Mouse (Mus musculus): Measurements from ENCODE around the gene Egfr. TPM values are rescaled to one million over a fixed set of nuclear protein-coding genes. Genes with fewer than 3 reads are reported as not detected.

Gene Egfr
- total RNA-seq, 2 experiments from 2014 or later: 7.6 to 7.7 TPM

DNA sequence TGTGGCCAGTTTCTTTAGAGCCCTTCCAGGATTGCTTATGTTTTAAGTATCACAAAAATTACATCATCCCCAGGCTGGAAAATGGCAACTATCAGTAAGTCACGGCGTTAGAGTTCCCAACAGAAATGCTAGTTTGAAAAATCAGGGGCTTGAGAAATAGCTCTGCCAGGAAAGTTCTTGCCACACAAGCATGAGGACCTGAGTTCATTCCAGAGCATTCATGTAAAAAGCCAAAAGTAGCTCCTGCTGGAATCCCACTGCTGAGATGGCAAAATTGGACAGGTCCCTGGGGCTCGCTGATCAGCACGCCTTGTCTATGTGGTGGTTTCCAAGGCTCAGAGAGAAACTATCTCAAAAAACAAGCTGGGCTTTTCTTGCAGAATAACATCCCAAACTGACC, 19.0 kb downstream of the Egfr start:
- intact Hi-C loops (cut with DNase I): no loop called here
- no peak for DNase-seq (ENCODE audit: low spot score)

- no peak for DNase-seq (ENCODE audit: low spot score)
- intact Hi-C loops (cut with DNase I): no loop called here
These were observed 20.7 kb downstream of the Egfr start for GRCm38 (mm10) chr11:16772717-16773116.

DNA sequence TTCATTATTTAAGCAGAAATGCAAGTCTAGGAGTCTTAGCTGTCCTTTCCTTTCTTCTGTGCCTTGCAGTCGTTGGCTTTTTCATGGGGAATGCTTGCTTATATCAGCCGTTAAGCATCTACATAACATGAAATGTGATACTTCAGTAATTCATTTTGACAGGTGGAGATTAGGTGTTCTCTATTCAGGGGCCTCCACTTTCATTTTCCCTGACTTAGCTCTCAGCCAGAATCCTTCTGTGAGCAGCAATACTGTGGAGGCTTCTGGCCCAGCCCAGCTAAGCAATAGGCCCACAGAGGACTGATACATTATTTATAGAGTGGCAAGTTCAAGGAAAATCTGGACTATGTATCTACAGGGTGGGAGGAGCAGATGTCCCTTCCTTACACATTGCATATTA, 25.0 kb downstream of the Egfr start:
- DNase-seq (ENCODE audit: low spot score): no peak
- intact Hi-C loops (cut with DNase I): no loop called here

DNA sequence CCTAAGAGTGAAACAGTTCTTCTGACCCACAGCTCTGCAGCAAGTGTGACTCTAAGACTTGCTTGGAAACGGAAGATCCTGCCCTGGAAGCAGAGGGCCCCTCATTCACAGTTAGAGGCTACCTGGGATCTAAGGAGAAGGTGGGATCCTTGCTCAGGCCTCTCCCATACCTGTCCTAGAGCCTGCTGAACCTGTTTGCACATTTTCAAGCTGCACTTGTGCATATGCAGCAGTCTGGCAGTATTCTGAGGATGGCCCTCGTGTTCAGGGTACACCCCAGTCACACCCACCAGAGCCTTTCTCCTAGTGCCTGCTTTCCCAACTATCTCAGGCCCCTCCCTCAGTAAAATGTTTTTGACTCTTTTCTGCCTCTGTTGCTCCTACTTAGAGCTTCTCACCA, 29.6 kb downstream of the Egfr start:
- no peak for DNase-seq (ENCODE audit: low spot score)
- intact Hi-C loops (cut with DNase I): loop anchor here (10.0 kb wide), 1 partner anchor 257 kb away; no protein-coding TSS in a partner anchor

GRCm38 (mm10) chr11:16783926-16784659, 32.1 kb downstream of the Egfr start:
- intact Hi-C loops (cut with DNase I): loop anchor here (10.0 kb wide), 1 partner anchor 259 kb away; no protein-coding TSS in a partner anchor
- no peak for DNase-seq (ENCODE audit: low spot score)

DNA sequence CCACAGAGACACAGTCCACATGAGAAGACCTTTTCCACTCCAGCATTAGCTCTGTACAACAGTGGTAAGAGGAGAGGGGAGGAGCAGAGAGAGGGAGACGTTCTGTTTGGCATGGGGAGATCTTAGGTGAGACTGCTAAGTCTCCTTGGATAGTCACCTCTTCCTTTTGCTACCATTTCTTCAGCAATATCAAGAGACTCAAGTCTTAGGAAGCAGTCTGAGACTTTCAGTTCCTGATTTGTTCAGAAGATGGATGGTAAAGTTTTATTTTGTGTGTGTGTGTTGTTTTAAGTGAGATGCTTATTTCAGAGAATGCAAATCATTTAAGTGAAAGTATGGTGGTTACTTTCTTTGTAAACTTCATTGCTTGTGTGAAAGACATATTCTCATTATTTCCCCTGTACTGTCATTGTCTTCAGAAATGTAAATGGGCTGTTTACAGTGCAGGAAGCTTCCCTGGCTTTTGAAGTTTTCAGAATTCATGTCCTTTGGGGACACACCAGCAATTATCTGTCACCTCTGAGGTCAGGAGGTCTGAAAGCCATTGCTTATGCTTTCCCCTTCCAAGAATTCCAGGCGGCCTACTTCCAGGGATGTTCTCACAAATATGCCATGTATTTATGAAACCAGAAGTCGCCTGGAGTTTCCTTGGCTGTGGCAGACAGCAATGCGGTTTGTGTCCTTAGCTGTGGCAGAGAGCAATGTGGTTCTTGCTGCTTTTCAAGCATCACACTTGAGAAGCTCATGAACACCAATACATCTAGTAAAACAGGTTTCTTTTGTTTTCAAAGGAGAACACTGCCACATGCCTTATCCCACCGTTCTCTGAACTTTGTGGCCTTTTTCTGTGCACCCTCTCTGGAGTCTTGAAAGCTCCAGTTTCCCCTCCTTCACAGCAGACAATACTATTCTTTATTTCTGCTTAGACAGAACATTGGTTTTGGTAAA, 40.9 kb downstream of the Egfr start:
- DNase-seq (ENCODE audit: low spot score): no peak
- intact Hi-C loops (cut with DNase I): no loop called here

DNA sequence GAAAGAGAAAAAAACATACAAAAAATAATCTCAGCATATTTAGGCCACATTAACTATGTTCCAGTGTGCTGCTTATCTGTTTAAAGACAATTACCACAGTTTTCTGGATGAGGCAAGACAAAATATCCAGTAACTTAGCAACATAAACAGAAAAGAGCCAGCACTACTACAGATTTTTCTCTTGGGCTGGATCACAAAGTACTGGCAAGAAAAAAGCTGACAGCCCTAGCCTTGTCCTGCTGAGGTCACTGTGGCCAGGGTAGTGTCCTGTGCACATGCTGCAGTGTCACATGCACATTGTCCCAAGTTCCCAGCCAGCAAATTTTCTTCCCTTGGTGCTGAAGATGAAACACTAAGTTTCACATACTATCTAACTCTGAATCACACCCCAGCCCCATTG, 43.0 kb downstream of the Egfr start:
- intact Hi-C loops (cut with DNase I): no loop called here
- DNase-seq (ENCODE audit: low spot score): peak; percentile 43

DNA sequence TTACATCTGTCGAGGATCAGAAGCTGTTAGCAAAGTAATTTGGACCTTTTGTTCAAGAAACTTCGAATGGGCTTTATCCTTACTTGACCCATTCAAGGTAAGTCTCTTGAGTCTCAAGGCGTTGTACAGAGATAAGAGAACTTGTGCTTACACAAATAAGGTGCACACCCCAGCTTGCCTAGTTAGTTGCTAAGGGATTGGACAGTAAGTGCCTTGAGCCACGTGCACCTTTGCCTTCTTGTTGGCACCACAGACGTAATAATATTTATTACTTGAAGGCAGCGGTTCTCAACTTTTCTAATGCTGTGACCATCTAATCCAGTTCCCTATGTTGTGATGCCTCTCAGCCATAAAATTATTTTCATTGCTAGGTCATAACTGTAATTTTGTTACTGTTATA, 43.5 kb downstream of the Egfr start:
- no peak for DNase-seq (ENCODE audit: low spot score)
- intact Hi-C loops (cut with DNase I): no loop called here

DNA sequence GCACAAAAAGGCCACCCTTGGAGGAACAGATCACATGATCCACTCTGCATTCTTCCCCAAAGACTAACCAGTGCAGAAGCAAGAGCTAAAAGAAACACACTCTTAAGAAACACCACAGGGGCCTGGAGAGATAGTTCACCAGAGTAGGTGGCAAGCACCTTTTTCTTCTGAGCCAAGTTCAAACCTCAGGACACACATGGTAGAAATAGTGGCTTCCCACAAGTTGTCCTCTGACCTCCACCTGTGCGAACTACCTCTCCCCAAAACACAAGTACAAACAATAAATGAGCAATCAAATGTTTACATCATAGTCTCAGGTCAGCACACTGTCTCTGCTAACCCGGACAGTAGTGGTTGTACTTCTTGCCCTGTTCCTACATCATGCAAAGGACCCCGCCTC, 45.5 kb downstream of the Egfr start:
- intact Hi-C loops (cut with DNase I): no loop called here
- no peak for DNase-seq (ENCODE audit: low spot score)

DNA sequence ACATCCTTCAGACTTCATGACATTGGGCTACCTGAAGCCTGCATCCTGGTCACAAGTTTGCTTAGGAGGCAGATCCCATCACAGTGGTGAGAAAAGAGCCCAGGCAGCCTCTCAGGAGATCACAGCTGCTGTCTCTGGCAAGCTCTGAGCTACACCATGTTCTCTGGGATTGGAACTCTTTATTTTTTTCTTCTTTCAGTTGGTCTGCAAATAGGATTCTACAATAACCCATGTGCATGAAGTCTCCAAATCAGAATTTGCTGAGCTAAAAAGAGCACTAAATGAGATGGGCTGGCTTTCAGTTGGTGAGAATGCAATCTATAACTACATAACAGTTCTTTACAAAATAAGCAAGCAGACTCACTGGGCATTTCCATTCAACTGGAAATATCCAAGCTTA, 46.1 kb downstream of the Egfr start:
- peak; percentile 48 for DNase-seq (ENCODE audit: low spot score)
- intact Hi-C loops (cut with DNase I): no loop called here

DNA sequence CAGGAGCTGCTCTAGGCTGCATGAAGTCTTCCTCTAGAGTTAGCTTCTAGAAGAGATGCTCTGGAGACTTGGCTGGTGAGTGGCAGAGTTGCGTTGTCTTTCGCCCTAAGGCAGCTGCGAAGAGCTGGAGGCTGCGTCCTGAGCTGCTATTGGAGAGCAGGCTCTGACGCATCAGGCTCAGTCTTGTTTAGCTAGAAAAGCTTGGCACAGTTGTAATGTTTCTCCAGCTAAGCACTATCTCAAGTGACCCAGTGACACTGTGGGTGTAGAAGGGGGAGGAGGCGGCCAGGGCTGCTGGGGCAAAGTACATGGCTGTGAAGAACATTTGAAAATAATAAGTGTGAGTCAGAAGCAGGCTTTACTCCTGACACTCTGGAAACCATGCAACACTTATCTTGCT, 48.5 kb downstream of the Egfr start:
- intact Hi-C loops (cut with DNase I): no loop called here
- peak; percentile 71 for DNase-seq (ENCODE audit: low spot score)

- DNase-seq (ENCODE audit: low spot score): no peak
- intact Hi-C loops (cut with DNase I): no loop called here
These were observed 50.7 kb downstream of the Egfr start for GRCm38 (mm10) chr11:16802668-16803067.

DNA sequence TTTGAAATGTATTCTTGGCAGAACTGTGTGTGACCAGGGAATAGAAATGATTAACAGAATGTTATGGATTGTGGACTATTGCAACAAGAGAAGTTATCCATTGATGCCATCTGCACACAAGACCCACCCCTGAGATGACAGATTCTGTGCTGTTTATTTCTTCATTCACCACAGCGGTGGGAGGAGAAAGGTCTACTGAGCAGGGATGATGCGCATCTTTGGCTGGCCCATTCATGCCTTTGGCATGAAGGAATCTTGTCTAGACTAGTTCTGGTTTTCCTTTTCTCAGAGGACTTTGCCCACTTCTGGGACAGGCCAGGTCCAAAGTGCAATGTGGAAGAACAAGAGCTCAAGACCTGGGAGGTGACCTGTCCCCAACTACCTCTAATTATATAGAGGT, 52.0 kb downstream of the Egfr start:
- DNase-seq (ENCODE audit: low spot score): no peak
- intact Hi-C loops (cut with DNase I): no loop called here

DNA sequence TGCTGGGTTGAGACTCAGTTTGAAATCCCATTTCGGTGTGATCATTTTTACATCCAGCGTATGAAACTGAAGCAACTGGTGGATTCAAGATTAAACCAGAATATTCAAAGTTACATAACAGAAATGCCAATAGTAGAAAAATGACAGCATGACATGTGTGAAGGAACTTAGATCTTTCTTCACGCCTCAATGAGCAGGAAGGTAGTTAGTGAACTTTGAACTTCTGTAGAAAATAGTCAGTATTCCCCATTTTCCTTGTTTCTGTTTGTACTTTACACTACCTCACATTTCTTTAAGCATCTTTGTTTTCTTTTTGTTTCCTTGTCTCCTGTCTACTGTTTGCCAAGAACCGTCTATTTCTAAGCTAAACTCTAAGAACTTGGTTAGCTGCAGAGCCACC, 53.9 kb downstream of the Egfr start:
- intact Hi-C loops (cut with DNase I): no loop called here
- DNase-seq (ENCODE audit: low spot score): no peak

DNA sequence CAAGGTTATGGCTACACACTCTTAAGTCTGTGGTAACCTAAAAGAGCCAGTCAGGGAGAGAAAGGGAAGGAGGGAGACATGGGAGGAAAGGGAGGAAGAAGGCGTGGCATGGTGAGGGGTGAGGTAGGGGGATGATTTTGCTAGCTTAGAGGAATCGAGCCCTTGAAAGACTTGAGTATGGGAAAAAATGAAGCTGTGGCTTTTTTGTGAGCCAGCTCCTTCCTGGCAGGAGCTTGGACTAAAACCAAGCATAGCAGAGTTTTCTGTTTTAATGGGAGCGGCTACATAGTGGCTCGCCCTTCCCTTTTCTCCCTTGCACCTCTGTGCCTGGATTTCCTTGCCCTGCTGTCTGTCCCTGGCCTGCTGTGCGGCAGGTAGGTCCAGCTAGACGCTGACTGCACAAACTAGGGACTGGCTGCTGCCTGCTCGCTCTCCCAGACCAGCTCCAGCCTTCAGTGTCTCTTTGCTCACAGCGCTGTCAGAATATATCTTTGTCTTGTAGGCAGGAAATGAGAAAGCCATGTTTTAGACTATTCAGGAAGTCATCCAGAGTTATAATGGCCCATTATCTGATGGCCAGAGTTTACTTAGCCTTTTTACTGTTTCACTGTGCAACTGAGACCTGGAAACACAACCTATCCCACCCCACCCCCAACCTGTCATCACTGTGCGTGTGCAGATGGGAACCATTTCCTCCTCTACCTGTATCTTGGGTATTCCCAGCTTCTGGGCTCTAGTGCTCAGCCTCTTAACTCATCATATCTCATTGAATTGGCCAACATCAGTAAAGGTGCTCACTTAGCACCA, 57.4 kb downstream of the Egfr start:
- intact Hi-C loops (cut with DNase I): no loop called here
- no peak for DNase-seq (ENCODE audit: low spot score)

DNA sequence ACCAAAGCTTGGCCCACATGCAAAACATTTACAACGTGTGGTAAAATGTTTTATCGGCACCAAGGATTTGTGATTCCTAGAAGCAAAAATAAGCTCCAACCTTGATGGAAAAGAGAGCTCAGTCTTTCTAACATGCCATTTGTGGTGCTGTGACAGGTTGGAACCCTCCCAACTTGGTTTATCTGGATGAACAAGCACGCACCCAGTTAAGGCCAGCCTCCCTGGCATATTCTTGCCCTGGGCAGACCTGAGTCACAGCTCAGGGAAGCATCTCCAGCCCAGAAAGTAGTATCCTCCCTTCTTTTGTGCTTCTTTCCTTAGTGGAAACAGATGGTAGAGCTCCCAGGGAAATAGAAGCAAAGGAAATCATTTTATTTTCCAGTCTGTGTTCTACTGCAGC, 58.1 kb downstream of the Egfr start:
- intact Hi-C loops (cut with DNase I): no loop called here
- DNase-seq (ENCODE audit: low spot score): no peak

GRCm38 (mm10) chr11:16813298-16813697, 61.3 kb downstream of the Egfr start:
- intact Hi-C loops (cut with DNase I): no loop called here

GRCm38 (mm10) chr11:16816414-16816813, 64.4 kb downstream of the Egfr start:
- peak; percentile 29 for DNase-seq (ENCODE audit: low spot score)
- intact Hi-C loops (cut with DNase I): no loop called here

More at GRCm38 (mm10) chr11:16813298-16813697, 61.3 kb downstream of the Egfr start:
- DNase-seq (ENCODE audit: low spot score): no peak

GRCm38 (mm10) chr11:16817336-16818034, 65.5 kb downstream of the Egfr start:
- intact Hi-C loops (cut with DNase I): no loop called here
- no peak for DNase-seq (ENCODE audit: low spot score)

DNA sequence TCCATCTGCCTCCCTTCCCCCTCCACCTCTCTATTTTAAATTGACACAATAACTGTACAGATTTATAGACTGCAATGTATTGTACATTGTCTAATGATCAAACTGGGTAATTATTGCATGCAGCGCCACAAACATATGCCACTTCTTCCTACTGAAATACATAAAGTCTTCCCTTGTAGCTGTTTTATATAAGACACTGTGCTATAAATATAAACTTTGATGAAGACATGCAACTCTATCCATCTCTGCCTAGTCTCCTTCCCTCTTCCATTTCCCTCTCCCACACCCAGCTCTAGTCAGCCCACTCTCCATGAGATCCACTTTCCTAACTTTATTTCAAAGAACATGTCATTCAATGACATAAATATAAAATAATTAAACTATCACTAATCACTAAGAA, 67.4 kb downstream of the Egfr start:
- no peak for DNase-seq (ENCODE audit: low spot score)
- intact Hi-C loops (cut with DNase I): no loop called here
